Mouse (Mus musculus): ENCODE data around the gene Cxcl17.

GRCm38 (mm10) chr7:25406468-25406867 lies 6.2 kb downstream of the Cxcl17 start:
- TF ChIP-seq CTCF (IDR thresholded peaks at IDR 0.05; ENCODE audit: borderline replicate concordance, insufficient read depth, low read length) (no peak), POLR2A (IDR thresholded peaks at IDR 0.05; ENCODE audit: low read depth, low read length) (no peak)

Measured in embryonic fibroblast, embryonic 13.5 days (primary cell).